Mouse (Mus musculus): ENCODE data around the gene Kcnj12.

The Kcnj12 gene

DNA sequence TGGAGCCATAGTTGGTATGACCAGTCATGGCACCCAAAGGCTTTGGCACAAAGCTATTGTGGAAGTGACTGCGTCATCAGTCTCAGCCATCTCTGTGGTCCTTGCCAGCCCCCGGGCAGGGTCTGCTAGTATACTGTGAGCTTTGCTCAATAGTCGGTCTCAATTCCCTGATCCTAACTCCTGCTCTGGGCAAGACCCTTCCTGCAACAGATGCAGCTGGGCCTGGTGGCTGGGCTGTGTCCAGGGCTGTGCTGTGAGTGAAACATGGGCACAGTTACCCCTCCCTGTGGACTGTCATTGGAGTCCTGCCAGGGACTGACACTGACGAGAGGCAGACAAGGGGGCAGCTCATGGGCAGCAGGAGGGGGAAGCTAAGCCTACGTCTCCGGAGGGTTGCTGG lies 2.6 kb downstream of the Kcnj12 start:
- no peak for DNase-seq (ENCODE audit: low spot score in 2 of 2)

DNA sequence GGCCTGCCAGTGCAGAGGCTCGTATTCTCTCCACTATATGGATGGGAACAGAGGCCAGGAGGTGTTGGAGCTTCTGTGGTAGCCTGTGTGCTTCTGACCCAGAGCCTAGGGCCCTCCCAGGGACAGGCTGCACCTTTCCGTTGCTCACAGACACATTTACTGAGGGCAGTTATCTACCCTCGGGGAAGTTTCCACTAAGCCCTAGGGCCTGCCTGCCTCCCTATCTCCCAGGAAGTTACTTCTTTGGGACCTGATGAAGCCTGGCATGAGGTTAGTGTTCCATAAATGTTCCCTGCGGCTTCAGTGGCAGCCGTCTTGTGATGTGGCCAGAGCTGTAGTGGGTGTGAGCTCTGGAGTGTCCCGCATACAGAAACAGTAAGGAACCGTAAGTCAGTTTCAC lies 3.2 kb downstream of the Kcnj12 start:
- no peak for DNase-seq (ENCODE audit: low spot score in 2 of 2)

DNA sequence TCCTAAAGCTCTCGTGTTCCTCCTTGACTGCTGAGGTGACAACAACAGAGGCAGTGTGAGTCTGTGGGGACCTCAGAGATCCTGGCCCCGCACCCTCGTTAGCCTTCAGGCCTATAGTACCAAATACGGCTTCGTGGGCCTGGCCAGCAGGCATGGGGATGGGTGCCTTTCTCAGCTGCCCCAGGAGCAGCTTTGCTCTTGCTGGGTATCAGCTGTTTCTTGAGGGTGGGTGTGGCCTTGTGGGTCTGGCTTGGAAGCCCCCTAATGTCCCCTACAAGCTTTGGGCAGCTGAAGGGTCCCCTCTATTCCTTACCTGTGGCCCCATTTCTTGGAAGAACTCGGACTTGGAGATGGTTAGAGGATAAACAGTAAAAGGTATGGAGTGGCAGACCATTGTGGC lies 4.0 kb downstream of the Kcnj12 start:
- DNase-seq (ENCODE audit: low spot score in 2 of 2), result no peak

DNA sequence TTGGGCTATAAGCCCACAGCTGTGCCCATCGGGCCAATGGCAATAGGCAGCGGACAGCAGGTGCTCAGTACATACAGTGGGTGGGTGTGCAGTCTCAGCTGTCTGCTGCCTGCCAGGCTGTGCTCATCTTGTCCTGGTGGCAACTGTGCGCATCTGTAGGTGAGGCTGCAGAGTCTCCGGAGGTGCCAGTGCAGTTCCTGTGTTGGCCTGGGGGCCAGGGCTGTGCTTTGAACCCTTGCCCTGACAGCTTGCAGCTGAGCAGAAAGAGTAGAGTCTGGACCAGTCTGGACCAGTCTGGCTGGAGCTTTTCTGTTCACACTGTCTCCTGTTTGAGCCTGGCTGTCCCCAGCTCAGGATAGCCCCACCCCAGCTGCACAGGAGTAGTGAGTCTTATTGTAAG lies 4.8 kb downstream of the Kcnj12 start:
- no peak for DNase-seq (ENCODE audit: low spot score in 2 of 2)

DNA sequence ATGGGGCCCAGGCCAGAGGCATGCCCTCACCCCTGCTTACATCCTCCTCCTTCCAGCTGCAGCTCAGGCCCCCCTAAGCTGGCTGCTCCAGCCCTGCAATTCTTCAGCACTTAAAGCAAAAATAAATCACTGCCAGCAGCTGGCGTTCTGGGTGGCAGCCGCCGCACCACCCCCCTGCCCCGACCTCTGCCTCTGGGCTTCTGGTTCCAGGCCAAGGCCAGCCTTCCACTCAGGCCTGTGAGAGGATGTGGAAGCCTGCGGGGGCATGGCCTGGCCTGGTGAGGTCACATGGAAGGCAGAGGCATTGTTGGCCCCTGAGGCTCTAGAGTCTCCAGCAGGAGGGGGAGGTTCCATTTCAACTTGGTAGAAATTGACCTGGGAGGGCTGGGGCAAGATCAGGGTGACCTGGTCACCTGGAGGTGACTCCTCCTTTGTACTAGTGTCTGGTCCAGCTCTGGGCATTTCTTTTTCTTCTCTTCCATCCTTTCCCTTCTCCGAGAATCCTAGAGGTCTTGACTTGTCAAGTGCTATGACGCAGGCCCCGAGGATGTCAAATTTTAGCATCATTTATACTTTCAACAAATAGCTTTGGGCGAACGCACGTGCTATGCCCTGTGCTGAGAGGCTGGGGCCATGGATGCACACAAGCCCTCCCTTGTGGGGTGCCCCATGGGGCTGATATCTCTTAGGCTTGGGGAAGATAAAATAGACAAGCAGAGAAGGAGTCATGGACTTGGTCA lies 6.0 kb downstream of the Kcnj12 start:
- DNase-seq (ENCODE audit: low spot score in 2 of 2), result no peak

DNA sequence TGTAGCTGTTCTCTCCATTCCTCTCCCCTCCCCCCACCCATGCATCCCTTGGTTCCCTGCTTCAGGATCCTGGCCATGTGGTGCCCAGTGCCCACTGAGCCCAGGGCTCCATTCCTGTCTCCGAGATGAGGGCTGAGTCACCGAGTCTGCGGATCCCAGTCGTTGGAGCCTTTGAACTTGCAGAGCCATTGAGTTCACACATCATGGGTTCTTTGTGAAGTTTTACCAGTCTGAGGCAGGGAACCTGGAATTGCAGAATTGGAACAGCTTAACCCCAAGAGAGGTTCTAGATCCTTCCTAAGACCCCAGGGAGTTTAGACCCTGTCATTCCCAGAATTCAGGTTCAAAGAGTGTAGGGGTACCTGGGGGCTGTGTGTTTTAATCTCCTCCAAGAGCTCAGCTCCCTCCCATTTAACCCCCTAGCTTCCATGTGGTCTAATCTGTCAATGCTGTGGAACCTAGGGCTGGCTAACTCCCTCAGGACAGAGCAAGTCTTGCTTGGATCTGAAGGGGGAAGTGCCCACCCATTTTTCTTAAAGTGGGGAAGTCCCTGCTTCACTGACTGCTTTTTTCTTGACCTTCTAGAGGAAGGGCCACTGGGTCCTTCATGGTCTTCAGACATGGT lies 6.9 kb downstream of the Kcnj12 start:
- no peak for DNase-seq (ENCODE audit: low spot score in 2 of 2)

DNA sequence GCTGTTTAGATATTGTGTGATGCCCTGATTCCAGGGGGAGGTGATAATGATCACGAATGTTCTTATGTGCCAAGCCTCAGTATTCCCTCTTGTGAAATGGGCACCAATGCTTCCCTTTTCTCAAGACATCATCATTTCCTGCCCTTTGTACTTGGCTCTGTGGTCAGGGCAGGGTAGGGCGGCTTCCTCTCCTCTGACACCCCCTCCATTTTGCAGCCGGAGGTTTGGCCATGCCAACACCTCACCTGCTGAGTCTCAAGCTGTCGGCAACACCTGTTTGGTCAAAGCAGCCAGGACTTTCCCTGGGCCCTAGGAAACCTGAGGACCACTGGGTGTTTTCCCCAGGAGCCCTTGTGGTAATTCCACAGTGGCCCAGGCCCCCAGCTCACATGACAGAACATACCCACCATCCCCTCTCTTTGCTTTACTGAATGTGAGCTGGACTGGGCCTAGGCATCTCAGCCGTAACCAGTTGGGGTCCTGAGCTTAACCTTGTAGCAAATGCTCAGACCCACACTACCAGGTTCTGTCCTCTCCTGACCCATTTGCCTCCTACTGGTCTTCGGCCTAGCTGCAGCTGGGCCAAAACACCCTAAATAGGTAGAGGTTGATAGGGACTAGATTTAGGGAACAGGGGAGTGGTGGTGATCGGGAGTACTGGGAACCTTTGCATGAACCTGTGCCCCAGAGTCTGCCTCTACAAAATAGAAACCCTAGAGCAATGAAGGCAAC lies 7.7 kb downstream of the Kcnj12 start:
- DNase-seq (ENCODE audit: low spot score in 2 of 2), result no peak

DNA sequence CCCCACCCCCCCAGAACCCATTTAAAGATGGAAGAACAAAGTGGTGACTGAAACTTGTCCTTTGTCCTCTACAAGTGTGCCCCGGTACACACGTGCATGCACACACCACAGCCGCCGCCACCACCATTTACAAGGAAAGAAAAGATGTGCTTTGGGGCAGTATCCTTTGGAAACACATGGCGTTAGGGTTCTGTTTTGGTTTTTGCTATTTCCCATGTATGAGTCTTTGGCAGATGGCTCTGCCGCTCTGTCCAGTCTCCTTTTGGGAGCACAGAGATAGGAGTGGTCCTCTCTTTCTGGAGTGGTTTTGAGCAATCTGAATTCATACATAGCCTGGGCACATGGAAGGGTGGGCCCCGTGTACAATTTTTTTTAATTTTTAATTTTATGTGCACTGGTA lies 8.8 kb downstream of the Kcnj12 start:
- DNase-seq (ENCODE audit: low spot score in 2 of 2), result no peak

DNA sequence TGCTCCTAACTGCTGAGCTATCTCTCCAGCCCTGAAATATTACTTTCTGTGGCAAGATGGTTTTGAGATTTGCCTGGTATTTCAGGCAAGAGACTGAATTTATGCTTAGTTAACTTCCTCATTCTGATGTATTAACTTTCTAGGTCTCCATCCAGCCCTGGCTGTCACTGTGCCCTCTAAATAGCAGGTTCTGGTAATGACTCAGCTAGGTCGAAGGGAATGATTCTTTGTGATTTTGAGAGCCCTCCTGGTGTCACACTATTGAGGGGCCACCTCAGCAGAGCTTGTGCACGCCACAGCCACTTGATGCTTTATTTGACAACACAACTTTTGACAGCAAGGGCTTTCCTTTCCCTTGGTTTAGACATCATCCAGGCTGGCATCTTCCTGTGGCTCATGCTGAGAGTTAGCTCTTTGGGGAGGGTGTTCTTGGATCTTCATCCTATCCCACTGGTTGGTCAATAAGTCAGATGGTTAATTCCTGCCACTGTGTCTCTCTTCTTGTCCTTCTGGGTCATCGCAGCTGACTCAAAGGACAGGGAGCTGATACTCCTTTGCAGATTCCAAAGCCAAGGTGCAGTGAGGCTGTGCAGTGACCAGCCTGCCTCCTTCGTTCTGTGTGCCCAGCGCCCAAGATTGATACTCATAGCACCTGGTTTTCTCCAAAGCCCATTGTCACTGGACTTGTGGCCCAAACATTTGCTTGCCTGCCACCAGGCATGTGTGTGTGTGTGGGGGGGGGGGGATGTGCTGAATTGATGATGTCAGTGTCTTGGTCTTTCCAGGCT lies 9.5 kb downstream of the Kcnj12 start:
- DNase-seq (ENCODE audit: low spot score in 2 of 2), result no peak

DNA sequence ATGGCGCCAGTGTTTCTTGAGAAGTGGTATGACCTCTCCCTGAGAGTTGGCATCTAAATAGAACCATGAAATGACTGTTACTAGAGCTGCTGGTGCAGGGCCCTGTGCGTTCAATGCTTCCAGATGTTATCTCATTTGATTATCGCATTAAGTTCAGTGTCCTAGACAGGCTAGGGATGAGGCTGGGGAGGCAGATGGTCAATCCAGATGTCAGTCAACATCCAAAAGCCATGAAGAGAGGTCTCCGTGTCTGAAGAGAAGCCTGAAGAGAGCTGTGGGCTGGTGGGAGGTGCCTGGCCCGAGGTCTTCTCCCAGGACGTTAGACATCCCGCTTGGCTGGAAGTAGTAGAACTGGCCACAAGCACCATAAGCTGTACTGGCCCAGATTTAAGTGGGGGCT lies 10.1 kb downstream of the Kcnj12 start:
- no peak for DNase-seq (ENCODE audit: low spot score in 2 of 2)

DNA sequence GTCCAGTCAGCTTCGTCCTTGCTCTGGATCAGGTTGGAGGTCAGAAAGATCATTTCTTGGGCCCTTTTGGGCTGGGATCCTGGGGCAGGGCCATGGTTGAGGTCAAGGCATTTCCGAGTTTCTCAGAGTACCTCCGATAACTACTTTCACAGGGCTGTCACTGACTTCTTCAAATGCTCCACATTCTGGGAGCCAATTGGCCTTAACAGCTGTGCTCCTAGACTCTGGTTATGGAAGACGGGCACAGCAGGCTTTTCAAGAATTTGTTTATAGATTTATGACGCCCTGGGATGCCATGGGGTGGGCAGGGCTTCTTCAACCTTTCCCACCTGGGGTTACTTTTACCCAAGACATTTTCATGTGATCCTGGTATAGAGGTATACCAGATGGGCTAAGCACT lies 10.8 kb downstream of the Kcnj12 start:
- DNase-seq (ENCODE audit: low spot score in 2 of 2), result no peak

DNA sequence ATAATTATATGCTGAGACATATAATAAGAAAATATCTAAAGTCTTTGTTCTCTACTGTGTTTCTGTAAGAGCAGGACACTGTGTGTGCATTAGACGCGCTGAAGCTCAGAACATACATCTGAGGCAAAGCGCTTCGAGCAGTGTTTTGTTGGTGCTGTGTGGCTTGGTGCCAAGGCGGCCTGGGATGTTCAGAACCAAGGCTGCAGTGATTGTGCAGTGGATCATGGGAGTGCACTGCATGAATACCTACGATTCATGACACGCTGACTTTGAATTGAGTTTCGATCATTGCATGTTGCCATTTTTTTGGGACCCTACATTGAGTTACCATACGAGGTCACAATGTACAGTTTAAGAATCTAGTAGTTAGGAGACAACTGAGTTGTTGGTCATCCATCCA lies 14.3 kb downstream of the Kcnj12 start:
- no peak for DNase-seq (ENCODE audit: low spot score in 2 of 2)

DNA sequence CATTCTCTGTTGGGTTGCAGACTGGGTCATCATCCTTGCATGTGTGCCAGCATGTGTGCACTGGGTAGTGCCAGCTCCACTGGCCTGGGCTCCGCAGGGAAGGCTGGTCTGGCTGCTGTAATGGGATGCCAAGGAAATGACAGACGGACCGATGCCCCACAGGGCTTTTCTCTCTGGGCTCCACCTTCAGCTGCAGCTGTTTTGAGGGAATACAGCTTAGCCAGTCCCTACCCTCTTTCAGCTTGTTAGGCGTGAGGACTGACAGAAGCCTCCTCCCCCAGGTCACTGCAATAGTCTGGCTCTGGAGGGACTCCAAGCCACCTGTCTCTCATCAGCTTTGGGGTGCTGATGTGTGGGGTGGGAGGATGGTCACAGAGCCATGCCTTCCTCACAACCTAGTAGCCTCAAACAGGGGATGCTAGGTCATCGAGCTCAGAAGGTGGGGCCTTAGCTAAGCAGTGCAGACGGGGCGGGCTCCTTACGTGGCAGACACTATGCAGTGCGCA lies 16.0 kb downstream of the Kcnj12 start:
- no peak for DNase-seq (ENCODE audit: low spot score in 2 of 2)

DNA sequence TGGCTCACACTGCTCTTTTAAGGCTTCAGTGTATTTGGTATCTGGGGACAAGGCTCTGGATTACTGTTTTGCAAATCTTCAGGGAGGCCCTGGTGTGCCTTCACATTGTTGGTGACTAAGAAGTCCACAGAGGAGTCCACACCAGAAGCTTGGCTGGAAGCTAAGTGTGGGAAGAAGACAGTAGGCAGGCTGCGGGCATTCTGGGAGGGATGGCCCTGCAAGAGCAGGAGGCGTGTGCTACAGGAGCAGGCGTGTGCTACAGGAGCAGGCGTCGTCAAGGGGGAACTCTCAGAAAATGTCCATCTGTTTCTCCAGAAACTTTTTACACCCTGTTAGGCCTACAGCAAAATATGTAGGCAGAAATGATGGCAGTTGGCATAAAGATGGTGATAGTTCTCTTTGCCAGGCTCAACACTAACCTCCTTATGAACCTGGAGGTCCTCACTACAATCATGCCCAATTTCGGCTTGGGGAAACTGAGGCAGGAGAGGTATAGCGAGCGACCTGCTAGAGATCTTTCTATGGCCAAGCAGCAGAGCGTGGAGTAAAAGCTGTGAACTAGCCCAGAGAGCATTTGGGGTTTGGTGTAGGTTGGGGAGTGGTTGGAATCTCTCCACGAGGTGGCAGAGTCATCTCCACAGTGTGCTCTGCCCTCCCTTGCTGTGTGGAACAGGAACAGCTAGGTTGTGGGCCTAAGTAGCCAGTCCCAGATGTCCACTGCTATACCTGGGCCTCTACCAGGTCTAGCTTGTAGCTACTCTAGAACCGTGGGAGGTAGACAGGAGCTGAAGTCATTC lies 18.7 kb downstream of the Kcnj12 start:
- no peak for DNase-seq (ENCODE audit: low spot score in 2 of 2)

DNA sequence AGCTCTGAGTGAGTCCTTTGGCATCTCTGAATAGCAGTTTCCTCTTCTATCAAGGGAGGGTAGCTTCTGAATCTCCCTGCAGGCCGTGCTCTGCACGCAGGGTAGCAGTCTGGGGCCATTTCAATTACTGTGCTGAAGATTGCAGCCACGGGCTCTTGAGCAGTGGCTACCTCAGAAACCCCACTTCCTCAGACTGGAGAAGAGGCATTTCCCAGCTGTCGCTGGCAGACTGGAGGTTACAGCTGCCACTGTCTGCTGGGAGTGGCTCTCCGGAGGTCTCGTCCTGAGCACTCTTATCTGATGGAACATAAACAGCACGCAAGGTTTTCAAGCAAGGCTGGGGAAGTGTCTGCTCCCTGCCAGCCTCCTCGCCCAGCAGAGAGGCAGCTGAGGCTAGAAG lies 20.2 kb downstream of the Kcnj12 start:
- no peak for DNase-seq (ENCODE audit: low spot score in 2 of 2)

DNA sequence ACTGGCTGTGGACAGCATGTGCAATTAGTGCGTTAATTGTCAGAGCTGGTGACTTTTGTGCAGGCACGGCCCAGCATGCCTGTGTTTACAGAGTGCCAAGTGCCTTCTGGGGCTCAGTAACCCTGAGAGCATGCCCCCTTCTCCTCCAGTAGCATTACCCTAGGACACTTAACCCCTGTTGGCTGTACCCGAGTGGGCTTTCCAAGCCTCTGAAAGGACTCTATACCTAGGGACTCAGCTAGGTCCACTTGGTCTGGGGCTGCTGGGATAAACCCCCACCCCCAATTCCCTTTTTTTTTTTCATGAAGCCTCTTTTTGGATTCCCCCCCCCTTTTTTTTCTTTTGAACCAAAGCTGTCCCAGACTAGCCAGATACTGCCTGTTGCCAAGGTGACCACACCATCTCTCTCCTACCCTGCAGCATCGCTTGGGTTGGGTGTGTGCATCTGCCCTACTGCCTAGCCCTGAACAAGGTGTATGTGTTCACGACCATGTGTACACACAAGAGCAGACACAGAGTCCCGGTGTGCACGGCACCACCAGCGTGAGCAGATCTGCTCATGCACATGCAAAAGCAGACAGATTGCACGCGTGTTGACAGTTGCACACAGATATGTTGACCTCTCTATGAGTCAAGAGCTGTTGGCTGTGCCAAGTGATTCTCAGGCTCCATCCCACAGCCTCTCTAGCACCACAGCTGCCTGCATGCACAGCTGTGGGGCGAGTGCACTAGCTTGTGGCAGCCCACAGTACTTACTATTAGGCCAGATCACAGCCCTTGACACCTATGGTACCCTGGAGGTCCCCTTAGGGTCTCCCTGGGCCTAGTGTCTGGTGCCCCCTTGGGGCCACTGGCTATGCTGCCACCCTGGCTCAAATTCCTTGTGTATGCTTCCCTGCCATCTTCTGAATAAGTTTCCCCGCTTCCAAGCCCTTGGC lies 21.0 kb downstream of the Kcnj12 start:
- DNase-seq (ENCODE audit: low spot score in 2 of 2), result no peak

DNA sequence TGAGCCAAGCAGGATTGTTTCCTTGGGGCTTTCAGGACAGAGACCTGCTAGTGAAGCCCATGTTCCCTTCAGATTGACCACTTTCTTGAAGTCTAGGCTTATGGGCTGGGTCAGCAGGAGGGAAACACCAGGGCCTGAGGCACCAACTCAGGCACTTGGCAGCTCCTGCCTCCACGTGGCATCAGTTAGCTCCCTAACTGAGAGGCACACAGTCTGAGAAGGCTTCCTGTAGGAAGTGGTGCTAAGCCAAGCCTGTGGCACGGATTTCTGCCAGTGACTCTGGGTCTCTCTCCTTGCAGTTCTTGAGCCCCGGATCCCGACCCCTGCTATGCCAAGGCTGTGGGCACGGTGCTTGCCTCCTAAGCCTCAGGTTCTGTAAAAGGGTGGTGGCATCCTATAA lies 22.4 kb downstream of the Kcnj12 start:
- no peak for DNase-seq (ENCODE audit: low spot score in 2 of 2)

DNA sequence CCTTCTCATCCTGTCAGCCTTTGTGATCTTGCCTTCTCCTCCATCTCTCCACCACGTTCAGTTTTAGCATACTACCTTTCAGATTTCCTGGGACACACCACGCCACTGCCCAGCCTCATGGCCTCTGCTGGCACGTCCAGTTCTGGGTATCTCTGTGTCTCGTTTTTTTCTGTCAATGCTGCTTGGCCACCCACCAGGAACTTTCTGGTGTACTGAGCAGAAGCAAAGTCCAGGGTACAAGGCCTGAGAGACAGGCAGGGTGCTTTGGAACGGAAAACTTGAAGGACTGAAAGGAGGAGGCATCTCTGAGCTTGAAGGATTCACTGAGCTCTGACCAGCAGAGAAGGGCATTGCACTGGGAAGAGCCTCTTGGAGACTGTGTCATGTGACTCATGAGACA lies 25.1 kb downstream of the Kcnj12 start:
- no peak for DNase-seq (ENCODE audit: low spot score in 2 of 2)

DNA sequence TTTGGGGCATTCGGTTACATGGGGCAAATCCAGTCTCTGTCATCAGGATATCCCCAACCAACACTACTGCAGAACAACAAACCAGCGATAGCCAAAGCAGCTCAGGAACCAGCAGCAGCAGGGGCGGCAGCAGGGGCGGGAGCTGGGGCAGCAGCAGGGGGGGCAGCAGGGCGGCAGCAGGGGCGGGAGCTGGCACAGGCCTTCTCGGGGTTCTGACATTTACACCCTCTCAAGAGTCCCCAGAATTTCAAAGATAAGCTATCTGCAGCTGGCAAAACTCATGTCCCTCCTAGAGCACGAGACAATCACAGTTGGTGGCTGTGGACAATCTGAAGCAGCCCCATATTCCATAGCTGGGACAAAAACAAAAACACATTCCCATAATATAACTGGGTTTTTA lies 28.8 kb downstream of the Kcnj12 start:
- no peak for DNase-seq (ENCODE audit: low spot score in 2 of 2)

DNA sequence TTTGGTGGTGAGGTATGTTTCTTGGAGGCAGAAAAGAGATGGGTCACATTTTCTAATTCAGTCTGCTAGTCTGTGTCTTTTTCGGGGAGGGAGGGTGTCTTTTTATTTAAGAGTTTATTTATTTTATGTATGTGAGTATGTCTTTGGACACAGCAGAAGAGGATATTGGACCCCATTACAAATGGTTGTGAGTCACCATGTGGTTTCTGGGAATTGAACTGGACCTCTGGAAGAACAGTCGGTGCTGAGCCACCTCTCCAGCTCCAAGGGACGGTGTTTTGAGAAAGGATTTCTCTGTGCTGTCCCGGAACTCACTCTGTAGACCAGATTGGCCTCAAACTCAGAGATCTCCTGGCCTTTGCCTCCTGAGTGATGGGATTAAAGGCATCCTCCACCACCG lies 34.5 kb downstream of the Kcnj12 start:
- DNase-seq (ENCODE audit: low spot score in 2 of 2), result no peak
